Mouse (Mus musculus): Measurements from ENCODE around the gene P2ry6. TPM values are rescaled to one million over a fixed set of nuclear protein-coding genes. Genes with fewer than 3 reads are reported as not detected.

Gene P2ry6
- polyA plus RNA-seq, 1 experiment, result 1.3 TPM

DNA sequence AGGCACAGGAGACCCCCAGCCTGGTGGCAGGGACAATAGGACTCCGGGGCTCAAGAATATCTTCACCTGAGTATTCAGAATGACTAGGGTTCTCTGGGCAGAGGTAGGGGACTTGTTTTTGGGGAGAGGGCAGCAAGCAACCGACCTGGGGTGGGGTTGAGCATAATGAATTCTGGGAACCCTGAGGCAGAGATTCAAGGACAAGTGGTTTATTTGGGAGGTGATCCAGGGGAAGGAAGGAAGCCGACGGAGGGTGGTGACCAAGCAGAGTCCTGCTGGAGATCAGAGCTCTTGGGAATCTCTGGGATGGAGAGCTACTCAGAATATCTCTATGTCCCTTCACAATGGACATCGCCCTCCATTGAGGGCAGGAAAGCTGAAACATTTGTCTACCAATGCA lies 3.7 kb upstream of the P2ry6 start:
- Histone ChIP-seq H3K4me3 (replicated peaks; ENCODE audit: control insufficient read depth, low read depth, low read length) (no peak overlapping the region), H3K4me1 (ENCODE audit: control insufficient read depth, insufficient read depth, low read length) (no peaks in the 10 kb centered on the region; the same call in 1 of the 2 replicates), H3K27ac (ENCODE audit: control insufficient read depth, insufficient read depth, low read depth, low read length, poor library complexity) (no peak overlapping the region)
- TF ChIP-seq POLR2A (IDR thresholded peaks at IDR 0.05; ENCODE audit: borderline replicate concordance, control insufficient read depth, low read depth, low read length) (no peak), CTCF (IDR thresholded peaks at IDR 0.05; ENCODE audit: control insufficient read depth, insufficient read depth, low read length) (no peak)
- 82% methylated on average over 5 of the region's 5 CpGs for whole genome bisulfite sequencing

DNA sequence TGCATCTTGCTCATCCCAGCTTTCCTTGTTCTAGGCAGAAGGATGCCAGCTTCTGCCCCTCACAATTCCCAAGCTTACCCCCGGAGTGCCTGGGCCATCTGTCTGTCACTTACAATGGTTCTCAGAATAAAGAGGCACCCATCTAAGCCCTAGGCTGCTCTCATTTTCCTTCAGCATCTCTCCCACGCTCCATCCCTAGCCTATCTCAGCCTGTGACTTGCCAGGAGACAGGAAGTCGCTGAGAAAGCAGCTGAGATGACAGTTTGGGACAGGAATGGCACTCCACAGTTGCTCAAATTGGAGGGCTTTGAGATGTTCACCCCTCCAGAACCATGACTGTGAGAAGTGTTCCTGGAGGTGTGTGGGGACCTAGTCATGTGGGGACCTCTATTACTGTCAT lies 1.6 kb downstream of the P2ry6 start:
- TF ChIP-seq CTCF (IDR thresholded peaks at IDR 0.05; ENCODE audit: control insufficient read depth, insufficient read depth, low read length) (no peak), POLR2A (IDR thresholded peaks at IDR 0.05; ENCODE audit: borderline replicate concordance, control insufficient read depth, low read depth, low read length) (no peak)
- no peaks in the 10 kb centered on the region for H3K4me1 ChIP-seq (ENCODE audit: control insufficient read depth, insufficient read depth, low read length)
- WGBS, result 66% methylated on average over 3 of the region's 3 CpGs
- H3K27ac ChIP-seq (ENCODE audit: control insufficient read depth, insufficient read depth, low read depth, low read length, poor library complexity), result no peak overlapping the region
- H3K4me3 ChIP-seq (replicated peaks; ENCODE audit: control insufficient read depth, low read depth, low read length), result no peak overlapping the region

DNA sequence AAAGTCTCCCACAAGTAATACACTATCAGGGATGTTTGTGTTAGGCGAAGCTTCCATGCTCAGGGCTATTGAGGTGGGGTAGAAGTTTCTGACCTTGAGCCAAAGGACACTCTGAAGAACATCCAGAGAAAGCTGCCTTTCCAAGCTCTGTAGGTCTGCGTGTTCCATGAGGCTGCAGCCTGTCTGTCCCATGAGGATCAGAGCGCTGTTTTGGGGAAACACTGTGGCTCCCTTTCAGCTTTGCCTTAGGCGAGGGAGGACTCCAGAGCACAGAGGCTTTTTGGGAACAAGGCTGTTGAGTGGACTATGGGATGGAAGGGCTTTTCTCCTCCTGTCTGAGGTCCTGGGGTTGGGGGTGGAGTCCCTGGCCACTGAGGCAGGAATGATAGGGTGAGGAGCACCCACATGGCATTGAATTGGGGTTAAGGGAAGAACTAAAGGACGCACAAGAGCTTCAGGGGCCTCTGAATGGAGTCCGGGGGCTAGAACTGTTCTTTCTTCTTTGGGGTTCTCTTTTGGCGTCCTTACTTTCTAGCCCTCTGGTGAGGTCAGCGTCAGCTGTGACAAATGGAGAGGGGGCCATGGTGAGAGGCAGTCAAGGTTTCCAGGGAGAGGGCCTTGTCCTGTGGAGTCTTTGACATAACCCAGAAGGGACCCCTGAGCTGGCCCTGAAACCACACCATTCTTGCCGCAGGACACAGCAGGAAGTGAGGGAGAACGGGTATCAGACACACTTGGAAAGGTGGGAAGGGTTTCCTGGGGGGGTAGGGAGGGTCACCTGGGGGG lies 5.4 kb downstream of the P2ry6 start:
- Histone ChIP-seq H3K4me1 (ENCODE audit: control insufficient read depth, insufficient read depth, low read length) (peaks cover under 1% of the 10 kb centered on the region), H3K27ac (ENCODE audit: control insufficient read depth, insufficient read depth, low read depth, low read length, poor library complexity) (no peak overlapping the region), H3K4me3 (replicated peaks; ENCODE audit: control insufficient read depth, low read depth, low read length) (no peak overlapping the region)
- TF ChIP-seq POLR2A (IDR thresholded peaks at IDR 0.05; ENCODE audit: borderline replicate concordance, control insufficient read depth, low read depth, low read length) (no peak), CTCF (IDR thresholded peaks at IDR 0.05; ENCODE audit: control insufficient read depth, insufficient read depth, low read length) (no peak)
- WGBS, result 63% methylated on average over 10 of the region's 10 CpGs

DNA sequence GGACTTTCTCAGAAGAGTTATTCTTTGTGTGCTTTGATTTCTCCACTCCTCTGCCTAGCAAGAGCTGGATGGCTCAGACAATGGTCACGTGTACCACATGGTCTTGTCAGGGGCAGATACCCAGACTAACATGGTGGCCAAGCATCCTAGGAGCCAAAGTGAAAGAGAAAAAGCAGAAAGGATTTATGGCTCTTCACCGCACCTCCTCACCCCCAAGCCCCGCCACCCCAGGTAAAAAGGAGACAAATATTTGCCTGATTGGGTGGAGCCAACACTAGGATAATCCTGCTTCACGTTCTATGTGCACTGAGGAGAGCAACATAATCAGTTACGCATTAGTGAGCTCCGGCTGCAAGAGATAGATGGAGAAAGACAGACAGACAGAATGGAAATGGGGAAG lies 6.1 kb downstream of the P2ry6 start:
- TF ChIP-seq POLR2A (IDR thresholded peaks at IDR 0.05; ENCODE audit: borderline replicate concordance, control insufficient read depth, low read depth, low read length), result no peak
- no peak for TF ChIP-seq CTCF (IDR thresholded peaks at IDR 0.05; ENCODE audit: control insufficient read depth, insufficient read depth, low read length)

DNA sequence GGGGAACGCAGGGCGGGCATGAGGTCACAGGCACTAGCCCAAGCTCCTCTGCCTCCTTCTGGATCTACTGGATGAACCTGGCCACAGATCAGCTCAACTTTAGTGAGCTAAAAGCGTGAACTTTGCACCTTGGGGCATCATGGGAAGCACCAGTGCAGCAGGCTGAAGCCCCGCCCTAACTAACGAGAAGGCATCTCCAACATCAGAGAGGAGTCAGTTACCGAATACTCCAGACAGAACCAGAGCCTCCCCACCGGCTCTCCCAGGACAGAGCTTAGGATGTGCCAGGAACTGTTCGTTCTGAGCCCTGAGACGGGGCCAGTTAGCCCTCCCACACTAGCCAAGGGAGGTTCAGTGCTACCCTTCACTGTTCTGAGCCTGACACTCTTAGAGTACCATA lies 6.6 kb downstream of the P2ry6 start:
- Histone ChIP-seq H3K4me1 (ENCODE audit: control insufficient read depth, insufficient read depth, low read length) (peaks cover 3% of the 10 kb centered on the region), H3K27ac (ENCODE audit: control insufficient read depth, insufficient read depth, low read depth, low read length, poor library complexity) (no peak overlapping the region), H3K4me3 (replicated peaks; ENCODE audit: control insufficient read depth, low read depth, low read length) (no peak overlapping the region)
- WGBS, result 80% methylated on average over 9 of the region's 9 CpGs
- no peak for TF ChIP-seq CTCF (IDR thresholded peaks at IDR 0.05; ENCODE audit: control insufficient read depth, insufficient read depth, low read length)
- TF ChIP-seq POLR2A (IDR thresholded peaks at IDR 0.05; ENCODE audit: borderline replicate concordance, control insufficient read depth, low read depth, low read length), result no peak

More for the DNA sequence above, 6.1 kb downstream of the P2ry6 start:
- WGBS, result 80% methylated on average over 6 of the region's 6 CpGs
- Histone ChIP-seq H3K4me3 (replicated peaks; ENCODE audit: control insufficient read depth, low read depth, low read length) (no peak overlapping the region), H3K27ac (ENCODE audit: control insufficient read depth, insufficient read depth, low read depth, low read length, poor library complexity) (no peak overlapping the region), H3K4me1 (ENCODE audit: control insufficient read depth, insufficient read depth, low read length) (peaks cover 3% of the 10 kb centered on the region)

GRCm38 (mm10) chr7:100966014-100966413 lies 8.4 kb downstream of the P2ry6 start:
- Histone ChIP-seq H3K4me3 (replicated peaks; ENCODE audit: control insufficient read depth, low read depth, low read length) (no peak overlapping the region), H3K4me1 (ENCODE audit: control insufficient read depth, insufficient read depth, low read length) (peaks cover 4% of the 10 kb centered on the region), H3K27ac (ENCODE audit: control insufficient read depth, insufficient read depth, low read depth, low read length, poor library complexity) (no peak overlapping the region)
- TF ChIP-seq POLR2A (IDR thresholded peaks at IDR 0.05; ENCODE audit: borderline replicate concordance, control insufficient read depth, low read depth, low read length) (no peak), CTCF (IDR thresholded peaks at IDR 0.05; ENCODE audit: control insufficient read depth, insufficient read depth, low read length) (no peak)
- WGBS, result 85% methylated on average over 7 of the region's 7 CpGs

DNA sequence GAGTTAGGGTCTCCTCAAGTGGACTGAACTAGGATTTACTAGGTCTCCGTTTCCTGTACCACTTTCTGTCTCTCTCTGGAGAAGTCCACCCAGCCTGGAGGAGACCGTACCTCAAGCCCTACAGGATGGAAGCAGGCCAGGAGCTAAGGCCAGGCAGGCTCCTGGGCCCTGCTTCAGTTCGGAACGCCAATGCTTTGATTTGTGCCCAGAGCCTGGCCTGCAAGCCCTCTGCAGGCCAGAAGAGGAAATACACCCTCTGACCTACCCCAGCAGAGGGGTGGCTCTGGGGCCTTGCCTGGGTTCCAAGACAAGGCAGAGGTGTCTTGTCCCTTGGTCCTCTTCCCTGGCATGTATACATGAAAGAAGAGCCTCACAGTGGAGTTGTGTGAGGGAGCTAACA lies 9.4 kb downstream of the P2ry6 start:
- Histone ChIP-seq H3K27ac (ENCODE audit: control insufficient read depth, insufficient read depth, low read depth, low read length, poor library complexity) (no peak overlapping the region), H3K4me1 (ENCODE audit: control insufficient read depth, insufficient read depth, low read length) (peaks cover 4% of the 10 kb centered on the region), H3K4me3 (replicated peaks; ENCODE audit: control insufficient read depth, low read depth, low read length) (no peak overlapping the region)
- 41% methylated on average over 4 of the region's 4 CpGs for WGBS
- TF ChIP-seq POLR2A (IDR thresholded peaks at IDR 0.05; ENCODE audit: borderline replicate concordance, control insufficient read depth, low read depth, low read length), result no peak
- peak; percentile 74 for TF ChIP-seq CTCF (IDR thresholded peaks at IDR 0.05; ENCODE audit: control insufficient read depth, insufficient read depth, low read length)

- H3K4me1 ChIP-seq (ENCODE audit: control insufficient read depth, insufficient read depth, low read length), result peaks cover 4% of the 10 kb centered on the region
- peak overlapping the region; percentile 50; the same call in 1 of the 2 replicates for H3K27ac ChIP-seq (ENCODE audit: control insufficient read depth, insufficient read depth, low read depth, low read length, poor library complexity)
- H3K4me3 ChIP-seq (replicated peaks; ENCODE audit: control insufficient read depth, low read depth, low read length), result peak overlapping the region; percentile 47
Measured at GRCm38 (mm10) chr7:100964242-100964641, 10.2 kb downstream of the P2ry6 start.

More at GRCm38 (mm10) chr7:100964242-100964641, 10.2 kb downstream of the P2ry6 start:
- 38% methylated on average over 6 of the region's 6 CpGs for WGBS
- TF ChIP-seq CTCF (IDR thresholded peaks at IDR 0.05; ENCODE audit: control insufficient read depth, insufficient read depth, low read length) (no peak), POLR2A (IDR thresholded peaks at IDR 0.05; ENCODE audit: borderline replicate concordance, control insufficient read depth, low read depth, low read length) (no peak)
